In the genomic region with DNA sequence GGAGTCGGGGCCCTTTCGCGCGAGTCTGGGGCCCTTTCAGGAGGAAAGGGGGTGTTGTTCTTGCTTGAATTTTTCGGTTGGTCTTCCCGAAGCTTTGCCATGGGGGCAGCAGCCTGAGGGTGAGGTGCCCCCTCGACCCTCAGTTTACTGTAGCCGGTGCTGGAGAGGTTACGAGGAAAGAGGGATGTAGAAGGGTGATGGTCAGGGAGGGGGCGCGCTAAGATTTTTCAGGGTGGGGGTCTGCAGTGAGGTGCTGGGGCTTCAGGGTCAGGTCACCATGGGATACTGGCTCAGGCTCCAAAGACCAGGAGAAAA, we compare ENCODE assay signal across 8 mouse cellular contexts. TPM values are rescaled to one million over a fixed set of nuclear protein-coding genes. Genes with fewer than 3 reads are reported as not detected.
DNase-seq lines count a peak whose midpoint lies in the region; ATAC-seq and TF ChIP-seq lines count a peak whose summit lies in the region.

No protein-coding gene starts in this region.

- H3K27ac ChIP-seq in embryonic facial prominence, embryonic 10.5 days (replicated peaks) = peak overlapping the region; percentile 90
- no peak overlapping the region for H3K27ac ChIP-seq in hindbrain, embryonic 16.5 days (ENCODE audit: low read depth, low read length)
- no peak overlapping the region for H3K27ac ChIP-seq in midbrain, postnatal 0 days (ENCODE audit: low read depth, low read length)

- H3K9me3 ChIP-seq in embryonic facial prominence, embryonic 10.5 days = no peaks in the 10 kb centered on the region
- no peaks in the 10 kb centered on the region for H3K9me3 ChIP-seq in hindbrain, embryonic 16.5 days (ENCODE audit: control insufficient read depth, low read length)
- no peaks in the 10 kb centered on the region for H3K9me3 ChIP-seq in midbrain, postnatal 0 days (ENCODE audit: low read length)

- H3K4me2 ChIP-seq in hindbrain, embryonic 16.5 days (ENCODE audit: low read length) = peak overlapping the region; percentile 99
- peak overlapping the region; percentile 95 for H3K4me2 ChIP-seq in midbrain, postnatal 0 days (ENCODE audit: low read depth, low read length, poor library complexity, severe bottlenecking)

- H3K4me3 ChIP-seq in embryonic facial prominence, embryonic 10.5 days = peak overlapping the region; percentile 94
- H3K4me3 ChIP-seq in hindbrain, embryonic 16.5 days (ENCODE audit: low read length) = peak overlapping the region; percentile 97
- peak overlapping the region; percentile 92 for H3K4me3 ChIP-seq in midbrain, postnatal 0 days (ENCODE audit: low read depth, low read length)

- peaks cover 76% of the 10 kb centered on the region for H3K27me3 ChIP-seq in embryonic facial prominence, embryonic 10.5 days (replicated peaks; ENCODE audit: low read depth, poor library complexity, severe bottlenecking)
- peaks cover 23% of the 10 kb centered on the region for H3K27me3 ChIP-seq in hindbrain, embryonic 16.5 days (replicated peaks; ENCODE audit: control insufficient read depth, insufficient read depth, low read length)
- peaks cover 43% of the 10 kb centered on the region for H3K27me3 ChIP-seq in midbrain, postnatal 0 days (ENCODE audit: insufficient read depth, low read length)

- H3K36me3 ChIP-seq in embryonic facial prominence, embryonic 10.5 days (replicated peaks) = no peaks in the 10 kb centered on the region
- no peaks in the 10 kb centered on the region for H3K36me3 ChIP-seq in hindbrain, embryonic 16.5 days (ENCODE audit: control insufficient read depth, insufficient read depth, low read length)
- H3K36me3 ChIP-seq in midbrain, postnatal 0 days (ENCODE audit: insufficient read depth, low read length) = no peaks in the 10 kb centered on the region

- no peak for TF ChIP-seq CTCF in midbrain, postnatal 0 days (IDR thresholded peaks at IDR 0.05)

- peaks cover 86% of the 10 kb centered on the region for H3K4me1 ChIP-seq in embryonic facial prominence, embryonic 10.5 days
- peaks cover 52% of the 10 kb centered on the region for H3K4me1 ChIP-seq in hindbrain, embryonic 16.5 days (ENCODE audit: control insufficient read depth, insufficient read depth, low read depth, low read length)
- H3K4me1 ChIP-seq in midbrain, postnatal 0 days (ENCODE audit: insufficient read depth, low read length) = peaks cover 31% of the 10 kb centered on the region

- 0% methylated on average over 11 of the region's 11 CpGs for WGBS in embryonic facial prominence, embryonic 10.5 days
- WGBS in hindbrain, embryonic 16.5 days = 1% methylated on average over 11 of the region's 11 CpGs
- WGBS in midbrain, postnatal 0 days = 0% methylated on average over 11 of the region's 11 CpGs

- intact Hi-C loops in left cerebral cortex, postnatal 4 days (cut with DNase I) = loop anchor here (5.0 kb wide), 1 partner anchor 77 kb away; no protein-coding TSS in a partner anchor

- DNase-seq in left cerebral cortex, postnatal 4 days = peak; percentile 9
- DNase-seq in left cerebral cortex, adult 11 months (ENCODE audit: low spot score) = no peak
- DNase-seq in embryonic facial prominence, embryonic 10.5 days (ENCODE audit: low spot score) = no peak
- DNase-seq in midbrain, postnatal 0 days (ENCODE audit: low spot score) = no peak
- DNase-seq in frontal cortex, postnatal 36 days (ENCODE audit: low spot score in 2 of 2) = no peak
- no peak for DNase-seq in right cerebral cortex, adult 2 months (ENCODE audit: low spot score in 2 of 2)
- no peak for DNase-seq in MN1 (ENCODE audit: low spot score)

- ATAC-seq in hindbrain, embryonic 16.5 days = no peak
- peak; percentile 6 for ATAC-seq in midbrain, postnatal 0 days (ENCODE audit: low FRiP score)

- peak overlapping the region; percentile 69 for H3K9ac ChIP-seq in hindbrain, embryonic 16.5 days (ENCODE audit: low read depth, low read length)
- peak overlapping the region; percentile 48 for H3K9ac ChIP-seq in midbrain, postnatal 0 days (replicated peaks; ENCODE audit: low read length, poor library complexity, severe bottlenecking)

RNA-seq across cellular contexts. Expression of a gene that starts 0.6 kb away (rescaled TPM):
- 10 to 100 TPM; 32.3 to 35.6 TPM for total RNA-seq in left cerebral cortex, postnatal 4 days (2021)
- polyA plus RNA-seq in embryonic facial prominence, embryonic 10.5 days (2016; fragmentation: Nextera tagmentation; extraction: Ambion mirVana) = 3.2 and 3.3 TPM in 2 replicates
- polyA plus RNA-seq in hindbrain, embryonic 16.5 days (2015; fragmentation: Nextera tagmentation; extraction: Ambion mirVana) = 6.2 and 6.5 TPM in 2 replicates
- 22.0 and 28.6 TPM in 2 replicates for total RNA-seq in midbrain, postnatal 0 days (2014; rRNA removed)
- polyA plus RNA-seq in midbrain, postnatal 0 days (2015; fragmentation: Nextera tagmentation; extraction: Ambion mirVana) = 6.1 and 6.6 TPM in 2 replicates

RNA-seq across cellular contexts. Expression of a gene that starts 25.5 kb away (rescaled TPM):
- total RNA-seq in left cerebral cortex, postnatal 4 days (2021) = 1 to 10 TPM; 4.0 to 4.3 TPM
- 20.8 and 22.2 TPM in 2 replicates for polyA plus RNA-seq in embryonic facial prominence, embryonic 10.5 days (2016; fragmentation: Nextera tagmentation; extraction: Ambion mirVana)
- 5.3 and 7.3 TPM in 2 replicates for polyA plus RNA-seq in hindbrain, embryonic 16.5 days (2015; fragmentation: Nextera tagmentation; extraction: Ambion mirVana)
- total RNA-seq in midbrain, postnatal 0 days (2014; rRNA removed) = 4.9 TPM in 2 replicates
- 3.0 and 3.1 TPM in 2 replicates for polyA plus RNA-seq in midbrain, postnatal 0 days (2015; fragmentation: Nextera tagmentation; extraction: Ambion mirVana)

RNA-seq across cellular contexts. Expression of a gene that starts 39.0 kb away (rescaled TPM):
- 10 to 100 TPM; 50.7 to 57.6 TPM for total RNA-seq in left cerebral cortex, postnatal 4 days (2021)
- polyA plus RNA-seq in embryonic facial prominence, embryonic 10.5 days (2016; fragmentation: Nextera tagmentation; extraction: Ambion mirVana) = 74.0 and 81.3 TPM in 2 replicates
- 52.2 and 56.1 TPM in 2 replicates for polyA plus RNA-seq in hindbrain, embryonic 16.5 days (2015; fragmentation: Nextera tagmentation; extraction: Ambion mirVana)
- total RNA-seq in midbrain, postnatal 0 days (2014; rRNA removed) = 57.5 and 62.4 TPM in 2 replicates
- 50.7 and 54.9 TPM in 2 replicates for polyA plus RNA-seq in midbrain, postnatal 0 days (2015; fragmentation: Nextera tagmentation; extraction: Ambion mirVana)
